Mouse (Mus musculus): ENCODE measurements around the gene Slc15a3.
A peak's percentile ranks its signal among the peaks of the same experiment; 100 is the strongest.

Slc15a3 gene

DNA sequence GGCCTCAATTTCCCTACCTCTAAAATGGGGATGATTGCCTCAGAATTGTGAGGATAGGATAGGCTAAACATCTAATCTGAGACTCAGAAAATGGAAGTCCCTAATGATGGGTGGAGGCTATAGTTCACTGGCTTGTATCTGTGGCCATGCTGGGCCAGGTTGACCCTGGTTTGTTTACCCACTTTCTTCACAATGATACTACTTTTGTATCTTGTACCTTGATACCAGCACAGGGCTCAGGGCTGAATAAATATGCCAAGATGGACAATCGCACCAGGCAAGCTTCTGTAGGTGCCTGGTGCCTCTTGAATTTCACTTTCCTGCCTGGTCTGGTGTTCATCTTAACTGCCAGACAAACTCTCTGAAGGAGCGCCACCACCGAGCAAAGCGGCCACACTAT is 17.0 kb upstream of the Slc15a3 start:
- no peak for DNase-seq (ENCODE audit: low spot score)

DNA sequence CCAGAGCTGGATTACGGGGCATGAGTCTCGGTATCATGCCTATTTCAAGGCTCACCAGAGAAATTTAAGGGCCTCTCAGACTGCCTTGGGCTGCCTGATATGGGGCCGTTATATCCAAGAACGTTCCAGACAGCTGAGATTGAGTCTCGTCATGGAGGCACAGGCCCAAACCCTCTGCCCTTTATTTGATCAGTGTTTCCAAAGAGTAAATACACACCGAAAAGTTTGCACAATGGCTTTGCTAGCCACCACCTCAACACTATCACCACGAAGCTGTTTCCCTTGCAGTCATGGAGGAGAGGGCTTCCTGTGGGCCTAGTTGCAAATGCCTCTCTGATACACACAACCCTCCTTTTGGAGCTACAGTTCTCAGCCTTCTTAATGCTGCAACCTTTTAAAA is 15.5 kb upstream of the Slc15a3 start:
- no peak for DNase-seq (ENCODE audit: low spot score)

DNA sequence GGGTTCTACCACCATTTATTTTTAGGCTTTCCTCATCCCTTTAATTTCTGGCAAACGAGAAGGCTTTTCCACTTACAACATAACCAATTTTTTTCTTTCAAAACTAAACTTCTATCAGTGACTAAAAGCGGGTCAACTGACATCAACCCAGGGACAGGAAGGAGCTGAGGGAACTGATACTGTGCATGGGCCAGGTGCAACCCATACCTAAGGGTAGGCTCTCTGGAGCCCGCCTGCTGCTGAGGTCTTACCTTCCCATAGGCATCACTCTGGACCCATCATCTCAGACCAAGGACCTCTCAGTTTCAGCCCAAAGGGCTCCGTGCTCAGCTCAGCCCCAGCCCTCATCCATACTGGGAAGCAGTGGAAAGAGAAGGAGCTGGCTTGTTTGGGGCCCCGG is 11.2 kb upstream of the Slc15a3 start:
- DNase-seq (ENCODE audit: low spot score): no peak

DNA sequence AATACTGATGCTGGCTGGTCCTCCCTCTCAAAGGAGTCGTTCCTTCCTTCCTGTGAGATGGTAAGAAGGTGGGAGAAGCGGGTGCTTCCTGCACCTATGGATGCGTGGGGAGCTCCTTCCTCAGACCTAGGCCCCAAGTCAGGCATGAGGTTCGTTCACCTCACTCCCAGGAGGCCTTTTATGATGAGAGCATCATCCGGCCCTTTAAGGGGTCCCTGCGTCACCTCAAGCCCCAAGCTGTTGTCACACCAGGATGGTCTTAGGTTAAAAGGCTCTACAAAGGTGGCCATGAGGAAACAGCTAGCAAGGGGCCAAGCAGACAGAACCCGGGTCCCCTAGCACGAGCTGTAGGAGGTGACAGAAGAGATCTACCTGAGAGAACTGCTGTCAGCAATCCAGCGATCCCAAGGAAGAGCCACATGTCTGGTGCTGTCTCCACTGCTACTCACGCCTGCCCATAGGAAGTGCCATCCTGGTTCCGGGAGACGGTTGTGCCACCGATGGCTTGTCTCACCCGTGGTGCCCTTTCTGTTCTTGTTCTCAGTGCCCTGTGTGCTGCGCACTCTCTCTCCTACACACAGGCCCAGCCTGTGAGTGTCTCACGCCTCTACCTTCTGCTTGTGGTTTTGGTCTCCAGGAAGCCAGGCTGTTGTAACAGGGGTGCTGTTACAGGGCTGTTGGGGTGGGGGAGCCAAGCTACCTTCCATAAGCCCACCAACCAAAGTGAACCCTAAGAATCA is 9.9 kb upstream of the Slc15a3 start, which contains the start of gene Cd6:
Gene Cd6 (minus strand): TSS at position 623 of the 740 bp plus-strand sequence.
- DNase-seq (ENCODE audit: low spot score): no peak

DNA sequence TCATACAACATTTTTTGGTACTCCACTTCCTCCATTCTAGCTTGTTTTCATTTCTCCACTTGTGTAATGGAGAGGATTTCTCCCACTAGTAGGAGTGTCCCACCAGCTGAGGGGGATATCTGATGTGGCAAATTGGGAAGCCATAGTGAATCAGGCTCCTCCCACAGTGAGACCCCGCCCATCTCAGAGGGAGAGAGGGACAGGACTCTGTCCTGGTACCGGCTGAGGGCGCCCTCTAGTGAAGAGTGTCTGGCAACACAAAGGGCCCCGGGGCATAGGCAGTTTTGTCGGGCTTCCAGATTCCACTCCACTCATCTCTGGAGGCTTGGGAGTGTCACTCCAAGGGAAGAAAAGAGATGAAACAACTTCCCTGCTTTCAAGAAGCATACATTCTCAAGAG is 8.1 kb upstream of the Slc15a3 start:
- DNase-seq (ENCODE audit: low spot score): peak; percentile 68

DNA sequence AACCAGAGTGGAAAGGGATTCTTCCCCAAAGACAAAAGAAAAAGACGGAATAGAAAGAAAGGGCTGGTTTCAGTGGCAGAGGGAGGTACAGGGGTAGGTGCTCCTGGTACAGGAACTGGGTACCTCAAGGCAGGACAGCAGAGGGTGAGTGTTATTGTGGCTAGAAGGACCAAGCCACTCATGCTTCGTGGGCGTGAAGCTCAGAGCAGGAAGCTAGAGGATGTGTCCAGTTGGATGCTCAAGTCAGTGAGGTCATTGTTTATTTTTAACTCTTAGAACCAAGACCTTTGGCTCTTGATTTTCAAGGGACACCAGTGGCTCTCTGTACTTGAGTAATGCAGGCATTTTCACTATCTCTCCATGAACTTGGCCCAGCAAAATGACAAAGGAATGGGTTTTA is 7.5 kb upstream of the Slc15a3 start:
- no peak for DNase-seq (ENCODE audit: low spot score)

DNA sequence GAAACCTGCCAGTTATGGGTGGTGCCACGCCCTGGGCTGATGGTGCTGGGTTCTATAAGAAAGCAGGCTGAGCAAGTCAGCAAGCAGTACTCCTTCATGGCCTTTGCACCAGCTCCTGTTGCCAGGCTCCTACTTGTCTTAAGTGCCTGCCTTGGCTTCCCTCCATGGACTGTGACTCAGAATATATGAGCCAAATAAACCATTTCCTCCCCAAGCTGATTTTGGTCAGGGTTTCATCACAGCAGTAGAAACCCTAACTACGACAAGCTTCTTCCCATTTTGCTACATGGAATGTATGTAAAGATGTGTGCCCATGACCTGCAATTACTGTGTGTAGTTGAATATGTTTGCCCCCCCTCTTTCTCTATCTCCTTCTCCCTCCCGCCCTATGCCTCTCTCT is 5.9 kb upstream of the Slc15a3 start:
- no peak for DNase-seq (ENCODE audit: low spot score)

DNA sequence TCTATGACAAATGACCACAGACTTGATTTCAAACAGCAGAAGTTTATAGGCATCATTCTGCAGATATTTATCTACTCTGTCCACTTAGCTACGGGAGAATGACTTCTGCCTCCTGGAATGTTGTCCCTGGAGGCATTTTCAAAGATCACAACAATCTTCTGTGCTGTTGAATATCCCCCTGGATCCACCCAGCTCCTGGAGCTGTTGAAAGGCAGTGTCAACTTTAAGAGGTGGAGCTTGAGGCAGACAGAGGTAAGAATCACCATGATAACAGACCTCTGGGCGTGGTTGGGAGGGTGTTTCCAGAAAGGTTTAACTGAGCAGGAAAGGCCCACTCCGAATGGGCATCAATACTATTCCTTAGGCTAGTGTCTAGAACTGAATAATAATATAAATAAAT is 3.9 kb upstream of the Slc15a3 start:
- DNase-seq (ENCODE audit: low spot score): no peak

DNA sequence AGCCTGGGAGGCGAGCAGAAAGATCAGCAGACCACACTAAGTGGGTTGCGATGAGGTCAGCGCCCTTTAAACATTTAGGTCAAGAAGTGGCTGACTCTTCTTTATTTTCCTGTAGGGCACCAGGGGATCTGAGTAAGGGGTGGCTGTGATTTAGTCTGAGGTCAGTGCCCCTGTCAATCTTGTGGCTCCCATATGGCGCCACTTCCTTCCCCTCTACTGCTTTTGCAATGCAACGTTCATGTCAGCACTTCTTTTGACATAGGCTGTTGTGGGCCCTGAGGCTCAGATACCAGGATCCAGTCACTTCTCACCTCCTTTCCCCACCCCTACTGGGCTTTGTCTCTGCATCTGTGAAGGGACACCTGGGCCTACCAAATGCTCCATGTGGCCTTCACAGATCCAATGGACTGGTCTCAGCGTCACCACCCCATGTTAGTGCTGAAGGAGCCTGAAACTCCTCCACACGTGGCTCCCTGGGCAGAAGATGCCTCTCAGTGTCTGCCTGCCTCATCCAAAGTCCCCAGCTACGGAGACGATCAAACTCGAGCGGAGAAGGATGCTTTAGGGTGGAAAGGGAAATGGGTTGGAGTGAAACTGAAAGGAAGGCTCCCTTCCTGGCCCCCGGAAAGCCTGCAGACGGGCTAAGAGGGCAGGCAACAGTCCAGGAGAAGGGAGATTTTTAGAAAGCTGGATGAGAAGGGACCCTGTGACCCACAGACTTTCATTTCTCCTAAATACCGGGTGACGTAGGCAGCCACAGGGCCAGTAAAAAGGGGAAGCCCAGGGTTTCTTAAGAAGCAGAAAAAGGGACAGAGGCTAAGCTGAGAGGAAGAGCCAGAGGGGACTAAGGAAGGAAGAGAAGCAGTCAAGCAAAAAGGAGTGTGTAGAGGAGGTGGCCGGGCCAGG is 2.4 kb downstream of the Slc15a3 start:
- DNase-seq (ENCODE audit: low spot score): no peak

DNA sequence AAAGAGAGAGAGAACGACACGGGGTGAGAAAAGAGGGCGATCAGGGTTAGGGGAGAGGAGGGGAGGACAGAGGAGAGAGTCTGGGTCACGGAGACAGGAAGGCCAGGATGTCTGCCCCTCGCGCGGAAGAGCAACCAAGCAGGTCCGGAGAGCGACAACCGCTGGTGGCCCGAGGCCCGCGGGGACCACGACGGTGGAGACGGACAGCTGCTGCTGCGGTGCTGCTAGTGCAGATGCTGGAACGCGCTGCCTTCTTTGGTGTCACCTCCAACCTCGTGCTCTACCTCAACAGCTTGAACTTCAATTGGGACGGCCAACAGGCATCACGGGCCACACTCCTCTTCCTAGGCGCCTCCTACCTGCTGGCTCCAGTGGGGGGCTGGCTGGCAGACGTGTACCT is 3.4 kb downstream of the Slc15a3 start:
- DNase-seq (ENCODE audit: low spot score): no peak

DNA sequence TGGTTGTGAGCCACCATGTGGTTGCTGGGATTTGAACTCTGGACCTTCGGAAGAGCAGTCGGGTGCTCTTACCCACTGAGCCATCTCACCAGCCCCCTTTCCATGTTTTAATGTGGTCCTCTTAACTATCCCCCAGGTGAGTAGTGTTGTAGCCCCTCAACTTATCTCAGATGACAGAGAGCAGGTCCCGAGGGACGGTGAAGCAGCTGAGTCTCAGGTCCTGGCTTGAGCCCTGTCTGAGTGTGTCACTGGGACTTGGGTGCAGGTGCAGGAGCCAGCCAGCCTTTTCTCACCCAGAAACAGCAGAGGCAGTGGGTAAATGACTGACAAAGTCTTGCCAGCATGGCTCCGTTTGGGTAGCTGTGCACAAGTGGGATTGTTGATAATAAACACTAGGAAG is 4.7 kb downstream of the Slc15a3 start:
- no peak for DNase-seq (ENCODE audit: low spot score)

DNA sequence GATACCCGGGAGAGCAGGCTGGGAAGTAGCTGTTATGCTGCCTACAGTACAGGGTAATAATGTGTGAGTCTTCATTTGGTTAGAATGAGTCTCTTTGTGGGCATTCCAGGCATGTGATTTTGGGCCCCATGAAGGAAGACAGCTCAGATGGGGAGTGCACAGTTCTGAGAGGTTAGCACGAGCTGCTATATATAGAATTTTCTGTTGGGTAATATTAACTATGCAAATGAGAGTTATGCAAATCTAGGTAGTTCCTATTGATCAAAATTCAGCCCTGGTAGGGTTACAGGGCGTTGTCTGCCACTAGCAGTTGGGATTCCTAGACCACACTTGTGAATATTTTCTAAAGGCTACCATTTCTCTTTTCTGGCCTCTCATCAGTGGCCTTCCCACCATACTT is 5.9 kb downstream of the Slc15a3 start:
- no peak for DNase-seq (ENCODE audit: low spot score)

DNA sequence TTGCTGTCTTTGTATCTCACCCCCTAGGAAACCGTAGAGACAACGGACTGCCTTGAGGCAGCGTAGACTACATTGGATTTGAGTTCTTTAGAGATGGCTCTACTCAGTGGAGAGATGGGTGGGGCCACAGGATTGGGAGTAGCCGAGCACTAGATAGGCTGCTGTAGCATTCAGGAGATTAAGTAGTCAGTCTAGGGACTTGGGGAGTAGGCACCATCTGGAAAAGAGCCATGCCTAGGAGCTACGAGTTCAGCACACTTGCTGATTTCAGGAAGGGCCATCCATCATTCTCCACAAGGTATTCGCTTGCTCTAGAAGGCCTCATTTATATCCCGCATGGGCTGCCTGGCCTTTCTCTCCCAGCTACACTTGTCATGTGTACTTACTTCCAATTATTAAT is 6.6 kb downstream of the Slc15a3 start:
- DNase-seq (ENCODE audit: low spot score): no peak

DNA sequence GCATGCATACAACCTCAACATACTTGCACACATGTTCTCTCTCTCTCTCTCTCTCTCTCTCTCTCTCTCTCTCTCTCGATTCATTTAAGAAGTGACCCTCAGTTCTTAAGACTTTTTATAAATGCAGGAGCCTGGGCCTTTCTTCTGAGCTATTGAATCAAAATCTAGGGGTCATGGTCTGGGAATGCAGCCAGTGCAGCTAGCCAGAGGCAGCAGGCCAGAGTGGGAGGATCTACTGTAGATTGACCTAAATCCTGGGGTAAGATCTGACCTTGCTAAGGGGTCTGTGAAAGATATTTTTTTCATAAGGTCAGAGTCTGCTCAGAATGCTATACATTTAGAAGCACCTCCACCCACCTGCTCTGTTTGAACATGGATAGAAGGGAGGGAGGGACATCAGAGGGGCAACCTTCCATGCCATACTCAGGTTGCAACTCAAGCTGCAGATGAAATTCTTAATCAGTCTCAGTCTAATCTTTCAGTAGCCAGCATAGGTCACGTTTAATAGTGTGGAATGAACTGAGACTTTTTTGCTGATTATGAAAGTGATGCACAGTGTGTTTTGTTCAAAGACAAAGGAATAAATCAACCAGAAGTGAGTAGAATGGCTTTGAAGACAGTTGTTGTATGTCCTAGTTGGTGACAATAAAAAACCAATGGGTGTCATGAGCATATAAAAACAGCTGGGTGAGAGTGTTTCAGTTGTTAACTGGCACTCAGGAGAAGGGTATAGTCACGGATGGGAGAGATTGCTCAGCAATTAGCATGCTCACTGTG is 8.0 kb downstream of the Slc15a3 start:
- DNase-seq (ENCODE audit: low spot score): no peak

DNA sequence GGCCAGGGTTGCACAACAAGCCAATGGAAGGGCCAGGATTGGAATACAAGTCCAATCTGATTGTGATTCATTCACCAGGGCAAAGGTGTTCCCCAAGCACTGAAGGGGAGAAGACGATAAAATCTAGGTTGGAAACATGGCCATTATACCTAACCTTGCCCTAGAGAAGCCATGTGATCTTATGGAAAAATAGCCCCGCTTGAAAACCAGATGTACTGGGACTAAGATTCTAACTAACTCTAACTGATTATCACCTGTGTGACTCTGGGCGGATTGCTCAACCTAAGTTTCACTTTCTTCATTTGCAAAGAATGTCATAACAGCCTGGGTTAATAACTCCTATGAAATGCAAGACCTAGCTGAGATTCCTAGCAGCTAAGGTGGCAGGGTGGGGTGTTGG is 15.9 kb downstream of the Slc15a3 start:
- no peak for DNase-seq (ENCODE audit: low spot score)

DNA sequence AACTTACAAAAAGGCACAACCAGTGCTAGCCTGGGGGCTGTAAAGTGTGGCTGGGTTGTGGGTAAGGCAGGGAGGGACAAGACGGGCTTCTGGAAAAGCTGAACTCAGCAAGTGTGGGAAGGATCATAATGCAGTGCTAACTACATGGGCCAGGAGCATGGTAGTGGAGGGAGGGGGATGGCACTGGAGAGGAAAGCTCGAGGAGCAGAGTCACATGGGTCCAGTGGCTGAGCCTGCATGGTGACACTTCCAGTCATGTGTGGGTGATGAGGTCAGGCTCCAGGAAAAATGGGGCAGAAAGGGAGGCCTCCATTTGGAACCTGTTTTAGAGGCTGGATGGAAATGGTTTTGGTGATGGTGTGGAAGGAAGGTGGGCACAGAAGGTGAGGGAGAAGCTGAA is 17.0 kb downstream of the Slc15a3 start:
- no peak for DNase-seq (ENCODE audit: low spot score)

DNA sequence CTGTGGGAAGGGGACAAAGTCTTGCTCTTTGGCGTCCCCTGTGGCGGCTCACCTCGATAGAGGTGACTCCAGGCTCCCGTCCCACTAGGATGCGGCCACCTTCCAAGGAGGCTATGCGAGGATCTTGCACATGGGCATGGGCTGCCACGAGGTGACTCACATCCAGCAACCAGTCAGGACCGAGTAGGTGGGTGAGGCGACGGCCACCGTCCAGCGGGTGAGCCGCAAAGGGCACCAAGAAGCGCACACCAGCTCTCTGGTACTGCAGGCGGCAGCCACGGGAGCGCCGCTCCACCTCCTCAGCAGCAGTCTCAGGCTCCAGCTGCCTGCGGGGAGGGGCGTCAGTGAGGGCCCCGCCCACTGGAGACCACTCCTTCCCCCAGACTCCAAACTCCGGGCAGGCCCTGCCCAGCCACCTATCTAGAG is 20.6 kb downstream of the Slc15a3 start:
- DNase-seq (ENCODE audit: low spot score): no peak

DNA sequence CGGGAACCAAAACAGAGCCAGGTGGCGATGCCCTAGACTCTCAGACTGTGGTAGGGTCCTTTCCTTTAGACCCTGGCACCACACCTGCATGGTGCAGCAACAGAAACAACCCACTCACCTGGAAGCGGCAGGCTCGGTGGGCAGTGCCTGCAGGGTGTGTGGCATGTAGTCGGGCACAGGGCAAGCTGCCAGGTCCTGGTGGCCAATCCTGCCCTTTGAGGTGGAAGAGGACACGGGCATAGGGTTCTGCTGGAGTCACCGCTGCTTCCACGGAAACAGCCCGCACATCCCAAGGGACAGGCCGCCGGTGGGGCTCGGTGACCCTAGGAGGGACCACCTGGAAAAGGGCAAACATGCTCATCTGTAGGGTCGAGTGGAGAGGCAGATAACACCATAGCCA is 26.8 kb downstream of the Slc15a3 start:
- no peak for DNase-seq (ENCODE audit: low spot score)

DNA sequence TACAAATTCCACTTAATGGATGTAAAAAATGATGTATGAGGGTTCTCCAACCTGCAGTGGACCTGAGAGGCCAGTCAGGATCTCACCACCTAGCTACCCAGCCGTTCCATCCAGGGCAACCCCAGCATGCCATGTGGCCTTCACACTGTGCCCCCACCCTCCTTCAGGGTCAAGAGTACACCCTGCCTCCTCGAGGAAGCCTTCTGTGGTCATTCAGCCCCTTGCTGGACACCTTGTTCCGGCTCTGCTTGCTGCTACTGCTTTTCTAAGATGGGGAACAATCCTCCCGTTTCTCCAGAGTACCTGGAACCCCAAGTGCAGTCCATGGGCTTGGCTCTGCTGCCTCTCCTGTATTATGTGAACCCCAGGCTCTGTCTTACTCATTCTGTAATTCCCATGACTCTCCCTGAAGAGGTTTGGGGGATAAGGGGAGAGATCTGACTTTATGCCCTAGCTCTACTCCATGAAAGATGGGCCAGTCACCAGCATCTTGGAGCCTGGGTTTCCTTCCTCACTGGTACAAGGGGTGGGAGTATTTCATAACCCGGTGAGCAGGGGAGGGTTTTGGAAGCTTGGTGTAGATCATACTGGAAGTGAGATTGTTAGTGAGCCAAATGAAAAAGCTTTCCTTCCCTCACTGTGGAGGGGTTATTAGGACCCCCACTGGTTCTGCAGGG is 28.6 kb downstream of the Slc15a3 start:
- DNase-seq (ENCODE audit: low spot score): no peak

DNA sequence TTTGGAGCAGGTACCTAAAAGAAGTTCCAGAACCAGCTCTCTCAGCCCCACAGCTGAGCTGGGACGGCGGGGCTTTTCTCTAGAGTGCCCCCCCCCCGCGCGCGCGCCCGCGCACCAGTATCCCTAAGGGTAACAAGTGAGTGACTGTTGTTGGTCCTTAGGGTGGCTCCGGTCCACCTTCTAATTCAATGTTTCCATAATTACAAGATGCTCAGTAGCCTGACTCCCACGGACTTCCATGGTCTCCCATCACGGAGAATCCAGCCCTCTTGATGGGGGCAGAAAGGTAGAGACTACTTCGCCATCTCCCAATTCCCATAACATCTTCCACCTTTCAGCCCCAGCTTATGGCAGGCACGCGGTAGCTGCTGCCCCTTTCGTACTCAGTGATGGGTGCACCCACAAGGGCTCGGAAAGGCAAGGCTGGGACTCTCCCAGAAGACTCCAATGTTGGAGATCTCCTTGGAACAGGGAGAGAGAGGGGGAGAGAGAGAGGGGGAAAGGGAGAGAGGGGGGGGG is 29.2 kb downstream of the Slc15a3 start:
- no peak for DNase-seq (ENCODE audit: low spot score)

DNA sequence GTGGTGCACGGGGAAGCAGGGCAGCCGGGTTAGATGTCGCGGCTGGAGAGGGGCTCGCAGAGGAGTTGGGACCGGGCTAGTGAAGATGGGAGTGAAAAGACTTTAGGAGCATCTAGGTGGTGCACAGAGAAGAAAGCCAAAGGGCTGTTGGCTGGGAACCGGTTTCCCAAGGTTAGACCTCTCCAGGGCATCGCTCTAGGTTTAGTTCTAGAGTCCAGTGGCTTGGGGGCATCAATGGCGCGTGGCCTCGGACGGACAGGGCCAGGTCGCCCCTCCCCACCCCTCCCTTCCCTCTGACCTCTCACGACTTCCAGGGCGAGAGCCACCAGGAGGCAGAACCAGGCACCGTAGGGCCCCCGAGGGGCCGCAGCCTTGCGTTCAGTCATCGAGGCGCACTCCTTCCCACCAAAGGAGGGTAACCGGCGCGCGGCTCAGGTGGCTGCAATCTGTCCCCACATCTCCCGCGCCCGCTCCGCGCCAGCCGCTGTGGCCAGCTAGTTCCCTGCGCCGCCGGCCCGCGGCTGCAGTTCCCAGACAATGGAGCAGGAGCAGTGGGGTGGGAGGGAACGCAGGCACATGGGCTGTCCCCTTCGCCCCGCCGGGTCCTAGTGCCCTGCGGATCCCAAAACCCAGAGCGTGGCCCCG is 29.8 kb downstream of the Slc15a3 start:
- peak; percentile 74 for DNase-seq (ENCODE audit: low spot score)
